Mouse (Mus musculus): ENCODE measurements around the gene Mgat4a. TPM values are rescaled to one million over a fixed set of nuclear protein-coding genes. Genes with fewer than 3 reads are reported as not detected.

Gene Mgat4a
- polyA plus RNA-seq, 1 experiment from 2014 or later: 59.1 TPM

DNA sequence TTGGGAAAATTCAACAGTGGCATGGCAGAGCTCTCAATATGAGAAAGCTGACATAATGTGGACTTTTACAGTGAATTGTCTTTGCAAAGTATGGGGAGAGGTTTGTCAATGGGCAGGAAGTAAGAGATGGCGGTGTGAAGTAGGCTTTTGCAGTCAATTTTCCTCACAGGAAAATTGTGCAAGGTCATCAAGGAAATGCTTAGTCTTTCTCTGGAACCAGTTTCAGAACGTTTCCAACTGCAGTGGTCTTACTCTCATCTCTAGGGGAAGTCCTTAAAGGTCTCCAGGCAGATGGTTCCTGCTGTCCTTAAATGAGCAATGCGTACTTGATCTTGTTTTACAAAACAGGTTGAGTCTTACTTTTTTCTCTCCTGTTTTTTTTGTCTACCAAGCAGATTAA is 53.8 kb downstream of the Mgat4a start:
- no peak overlapping the region for H3K4me3 ChIP-seq (ENCODE audit: low read depth, low read length)
- peaks cover 42% of the 10 kb centered on the region for H3K36me3 ChIP-seq (ENCODE audit: control insufficient read depth, insufficient read depth)
- no peaks in the 10 kb centered on the region for H3K9me3 ChIP-seq (ENCODE audit: control insufficient read depth)
- H3K27me3 ChIP-seq (replicated peaks; ENCODE audit: control insufficient read depth, insufficient read depth, low read length): no peaks in the 10 kb centered on the region
- H3K27ac ChIP-seq (ENCODE audit: low read depth, low read length): no peak overlapping the region
- no peak overlapping the region for H3K9ac ChIP-seq (ENCODE audit: low read depth, low read length)
- no peak for TF ChIP-seq CTCF (IDR thresholded peaks at IDR 0.05; ENCODE audit: low read depth)
- H3K4me1 ChIP-seq (replicated peaks; ENCODE audit: control insufficient read depth, insufficient read depth, low read length): no peaks in the 10 kb centered on the region
- no peak overlapping the region for H3K4me2 ChIP-seq (replicated peaks; ENCODE audit: low read depth)
- WGBS: 64% methylated on average over 3 of the region's 3 CpGs
- no peak for ATAC-seq

DNA sequence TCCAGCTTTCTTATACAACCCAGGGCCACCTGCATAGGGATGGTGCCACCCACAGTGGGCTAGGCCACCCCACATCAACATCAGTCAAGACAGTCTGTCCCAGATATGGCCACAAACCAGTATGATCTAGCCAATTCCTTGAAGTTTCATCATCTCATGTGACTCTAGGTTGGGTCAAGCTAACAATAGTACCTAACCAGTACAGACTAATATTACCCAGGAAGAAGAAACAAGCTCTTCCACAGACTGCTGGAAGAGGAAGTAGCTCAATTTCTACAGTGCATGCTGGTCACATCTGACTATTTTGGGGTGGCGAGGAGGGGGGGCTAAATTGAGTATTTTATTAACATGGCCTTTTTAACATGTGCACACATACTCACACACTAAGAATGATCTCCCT is 54.4 kb downstream of the Mgat4a start:
- no peak for TF ChIP-seq CTCF (IDR thresholded peaks at IDR 0.05; ENCODE audit: low read depth)
- Histone ChIP-seq H3K36me3 (ENCODE audit: control insufficient read depth, insufficient read depth) (peaks cover 46% of the 10 kb centered on the region), H3K9ac (ENCODE audit: low read depth, low read length) (no peak overlapping the region), H3K4me3 (ENCODE audit: low read depth, low read length) (no peak overlapping the region), H3K27ac (ENCODE audit: low read depth, low read length) (no peak overlapping the region), H3K4me2 (replicated peaks; ENCODE audit: low read depth) (no peak overlapping the region), H3K4me1 (replicated peaks; ENCODE audit: control insufficient read depth, insufficient read depth, low read length) (no peaks in the 10 kb centered on the region), H3K9me3 (ENCODE audit: control insufficient read depth) (no peaks in the 10 kb centered on the region), H3K27me3 (replicated peaks; ENCODE audit: control insufficient read depth, insufficient read depth, low read length) (no peaks in the 10 kb centered on the region)
- ATAC-seq: no peak
- 91% methylated on average over 1 of the region's 1 CpGs for WGBS

DNA sequence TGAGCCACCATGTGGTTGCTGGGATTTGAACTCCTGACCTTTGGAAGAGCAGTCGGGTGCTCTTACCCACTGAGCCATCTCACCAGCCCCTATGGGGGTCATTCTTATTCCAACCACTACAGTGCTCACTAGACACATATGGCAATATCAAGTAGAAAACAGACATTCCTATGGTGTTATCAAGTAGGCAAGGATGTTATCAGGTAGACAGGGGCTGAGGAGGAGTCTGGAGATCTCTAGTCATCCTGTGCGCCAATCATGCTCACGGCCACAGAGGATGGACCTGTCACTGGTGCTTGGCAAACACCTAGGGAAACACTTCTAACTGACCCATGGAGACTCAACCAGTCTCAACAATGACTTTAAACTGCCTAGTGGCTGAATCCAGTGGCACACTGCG is 56.2 kb downstream of the Mgat4a start:
- no peaks in the 10 kb centered on the region for H3K9me3 ChIP-seq (ENCODE audit: control insufficient read depth)
- WGBS: 89% methylated on average over 4 of the region's 4 CpGs
- no peak for ATAC-seq
- TF ChIP-seq CTCF (IDR thresholded peaks at IDR 0.05; ENCODE audit: low read depth): no peak
- H3K27ac ChIP-seq (ENCODE audit: low read depth, low read length): no peak overlapping the region
- H3K27me3 ChIP-seq (replicated peaks; ENCODE audit: control insufficient read depth, insufficient read depth, low read length): no peaks in the 10 kb centered on the region
- H3K4me1 ChIP-seq (replicated peaks; ENCODE audit: control insufficient read depth, insufficient read depth, low read length): no peaks in the 10 kb centered on the region
- no peak overlapping the region for H3K9ac ChIP-seq (ENCODE audit: low read depth, low read length)
- H3K4me3 ChIP-seq (ENCODE audit: low read depth, low read length): no peak overlapping the region
- H3K4me2 ChIP-seq (replicated peaks; ENCODE audit: low read depth): no peak overlapping the region
- peaks cover 45% of the 10 kb centered on the region for H3K36me3 ChIP-seq (ENCODE audit: control insufficient read depth, insufficient read depth)

DNA sequence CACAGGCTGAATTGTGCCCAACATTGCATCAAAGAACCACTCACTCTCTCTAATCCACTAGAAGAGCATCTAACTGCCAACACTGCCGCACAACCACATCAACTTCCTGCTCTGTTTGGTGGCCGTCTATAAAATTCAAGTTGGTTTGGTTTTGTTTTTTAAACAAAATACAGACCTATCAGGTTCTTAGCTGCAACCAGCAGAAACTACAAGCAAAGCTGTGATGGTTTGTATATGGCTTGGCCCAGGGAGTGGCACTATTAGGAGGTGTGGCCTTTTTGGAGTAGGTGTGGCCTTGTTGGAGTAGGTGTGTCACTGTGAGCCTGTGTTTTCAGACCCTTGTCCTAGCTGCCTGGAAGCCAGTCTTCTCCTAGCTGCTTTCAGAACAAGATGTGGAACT is 59.5 kb downstream of the Mgat4a start:
- Histone ChIP-seq H3K9me3 (ENCODE audit: control insufficient read depth) (no peaks in the 10 kb centered on the region), H3K9ac (ENCODE audit: low read depth, low read length) (no peak overlapping the region), H3K36me3 (ENCODE audit: control insufficient read depth, insufficient read depth) (peaks cover 24% of the 10 kb centered on the region; the same call in 1 of the 2 replicates), H3K4me3 (ENCODE audit: low read depth, low read length) (no peak overlapping the region), H3K27ac (ENCODE audit: low read depth, low read length) (no peak overlapping the region), H3K4me2 (replicated peaks; ENCODE audit: low read depth) (no peak overlapping the region), H3K4me1 (replicated peaks; ENCODE audit: control insufficient read depth, insufficient read depth, low read length) (peaks cover 4% of the 10 kb centered on the region; the same call in 1 of the 2 replicates), H3K27me3 (replicated peaks; ENCODE audit: control insufficient read depth, insufficient read depth, low read length) (no peaks in the 10 kb centered on the region)
- no peak for ATAC-seq
- 69% methylated on average over 2 of the region's 2 CpGs for WGBS
- TF ChIP-seq CTCF (IDR thresholded peaks at IDR 0.05; ENCODE audit: low read depth): no peak

DNA sequence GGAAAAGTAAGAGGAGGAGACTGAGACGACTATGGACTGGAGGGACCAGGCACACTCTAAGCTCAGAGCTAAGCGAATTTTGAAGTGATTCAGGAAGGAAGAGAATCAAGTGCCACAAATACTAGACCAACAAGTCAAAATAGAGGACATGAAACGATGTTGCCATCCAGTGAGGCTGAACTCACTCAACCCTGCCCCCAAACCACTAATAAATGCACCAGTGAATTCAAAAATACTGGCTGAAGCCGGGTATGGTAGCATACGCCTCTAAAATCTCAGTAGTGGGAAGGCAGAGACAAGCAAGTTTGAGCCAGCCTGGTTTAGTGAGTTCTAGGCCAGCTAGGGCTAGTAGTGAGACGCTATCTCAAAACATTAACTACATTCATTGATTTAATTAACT is 60.1 kb downstream of the Mgat4a start:
- Histone ChIP-seq H3K9me3 (ENCODE audit: control insufficient read depth) (no peaks in the 10 kb centered on the region), H3K4me3 (ENCODE audit: low read depth, low read length) (no peak overlapping the region), H3K9ac (ENCODE audit: low read depth, low read length) (no peak overlapping the region), H3K4me1 (replicated peaks; ENCODE audit: control insufficient read depth, insufficient read depth, low read length) (peaks cover 7% of the 10 kb centered on the region; the same call in 1 of the 2 replicates), H3K36me3 (ENCODE audit: control insufficient read depth, insufficient read depth) (peaks cover 20% of the 10 kb centered on the region; the same call in 1 of the 2 replicates), H3K27ac (ENCODE audit: low read depth, low read length) (no peak overlapping the region), H3K27me3 (replicated peaks; ENCODE audit: control insufficient read depth, insufficient read depth, low read length) (no peaks in the 10 kb centered on the region), H3K4me2 (replicated peaks; ENCODE audit: low read depth) (no peak overlapping the region)
- TF ChIP-seq CTCF (IDR thresholded peaks at IDR 0.05; ENCODE audit: low read depth): no peak
- 85% methylated on average over 6 of the region's 6 CpGs for WGBS
- ATAC-seq: no peak

DNA sequence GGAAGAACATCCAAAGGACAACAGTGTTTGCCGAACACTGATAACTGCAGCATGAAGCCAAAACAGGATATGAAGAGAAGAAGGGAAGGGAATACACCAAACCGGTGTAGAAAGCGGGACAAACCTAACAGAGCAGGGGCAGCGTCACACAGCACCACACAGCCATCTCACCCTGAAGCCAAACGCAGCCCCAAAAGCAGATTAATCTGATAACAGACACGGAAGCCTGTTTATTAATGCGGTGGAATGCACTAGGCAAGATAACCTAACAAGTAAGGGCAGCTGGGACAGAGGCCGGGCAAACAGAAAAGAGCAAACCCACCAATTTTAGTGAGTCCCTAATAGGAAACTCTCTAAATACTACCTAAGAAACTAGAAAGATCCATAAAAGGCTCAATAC is 61.1 kb downstream of the Mgat4a start:
- no peaks in the 10 kb centered on the region for H3K9me3 ChIP-seq (ENCODE audit: control insufficient read depth)
- peaks cover 7% of the 10 kb centered on the region; the same call in 1 of the 2 replicates for H3K4me1 ChIP-seq (replicated peaks; ENCODE audit: control insufficient read depth, insufficient read depth, low read length)
- no peak overlapping the region for H3K27ac ChIP-seq (ENCODE audit: low read depth, low read length)
- no peak overlapping the region for H3K4me2 ChIP-seq (replicated peaks; ENCODE audit: low read depth)
- H3K4me3 ChIP-seq (ENCODE audit: low read depth, low read length): no peak overlapping the region
- no peaks in the 10 kb centered on the region for H3K27me3 ChIP-seq (replicated peaks; ENCODE audit: control insufficient read depth, insufficient read depth, low read length)
- ATAC-seq: no peak
- TF ChIP-seq CTCF (IDR thresholded peaks at IDR 0.05; ENCODE audit: low read depth): no peak
- no peak overlapping the region for H3K9ac ChIP-seq (ENCODE audit: low read depth, low read length)
- WGBS: 62% methylated on average over 8 of the region's 8 CpGs
- H3K36me3 ChIP-seq (ENCODE audit: control insufficient read depth, insufficient read depth): peaks cover 16% of the 10 kb centered on the region; the same call in 1 of the 2 replicates

DNA sequence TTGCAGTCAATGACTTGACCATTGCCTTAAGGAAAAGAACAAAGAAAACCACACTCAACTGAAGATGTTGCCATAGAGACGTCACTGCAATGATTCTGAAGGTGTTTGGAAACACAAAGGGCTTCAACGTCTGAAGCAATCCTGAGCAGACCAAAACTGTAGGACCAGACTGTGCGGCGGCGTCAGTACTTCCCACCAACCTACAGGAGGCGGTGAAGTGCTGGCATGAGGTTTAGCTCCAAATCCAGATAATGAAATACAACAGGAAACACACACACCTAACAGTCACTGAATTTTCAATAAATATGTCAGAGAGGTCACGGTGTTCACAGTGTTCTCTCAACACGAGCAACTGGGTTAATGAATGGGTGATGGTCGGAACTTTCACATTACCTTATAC is 61.7 kb downstream of the Mgat4a start:
- 71% methylated on average over 9 of the region's 9 CpGs for WGBS
- Histone ChIP-seq H3K9me3 (ENCODE audit: control insufficient read depth) (no peaks in the 10 kb centered on the region), H3K4me1 (replicated peaks; ENCODE audit: control insufficient read depth, insufficient read depth, low read length) (peaks cover 7% of the 10 kb centered on the region; the same call in 1 of the 2 replicates), H3K4me3 (ENCODE audit: low read depth, low read length) (no peak overlapping the region), H3K36me3 (ENCODE audit: control insufficient read depth, insufficient read depth) (peaks cover 14% of the 10 kb centered on the region; the same call in 1 of the 2 replicates), H3K27ac (ENCODE audit: low read depth, low read length) (no peak overlapping the region), H3K4me2 (replicated peaks; ENCODE audit: low read depth) (no peak overlapping the region), H3K27me3 (replicated peaks; ENCODE audit: control insufficient read depth, insufficient read depth, low read length) (no peaks in the 10 kb centered on the region), H3K9ac (ENCODE audit: low read depth, low read length) (no peak overlapping the region)
- TF ChIP-seq CTCF (IDR thresholded peaks at IDR 0.05; ENCODE audit: low read depth): peak; percentile 72
- ATAC-seq: no peak

Measured in intestine, postnatal 0 days (tissue).